Mouse (Mus musculus): ENCODE results near the gene Gipr.
"Not testable (repeated sequence)": the region's sequence is repeated elsewhere in the genome, so short reads cannot be mapped to it uniquely, and the experiment has no call there.

Gene Gipr

DNA sequence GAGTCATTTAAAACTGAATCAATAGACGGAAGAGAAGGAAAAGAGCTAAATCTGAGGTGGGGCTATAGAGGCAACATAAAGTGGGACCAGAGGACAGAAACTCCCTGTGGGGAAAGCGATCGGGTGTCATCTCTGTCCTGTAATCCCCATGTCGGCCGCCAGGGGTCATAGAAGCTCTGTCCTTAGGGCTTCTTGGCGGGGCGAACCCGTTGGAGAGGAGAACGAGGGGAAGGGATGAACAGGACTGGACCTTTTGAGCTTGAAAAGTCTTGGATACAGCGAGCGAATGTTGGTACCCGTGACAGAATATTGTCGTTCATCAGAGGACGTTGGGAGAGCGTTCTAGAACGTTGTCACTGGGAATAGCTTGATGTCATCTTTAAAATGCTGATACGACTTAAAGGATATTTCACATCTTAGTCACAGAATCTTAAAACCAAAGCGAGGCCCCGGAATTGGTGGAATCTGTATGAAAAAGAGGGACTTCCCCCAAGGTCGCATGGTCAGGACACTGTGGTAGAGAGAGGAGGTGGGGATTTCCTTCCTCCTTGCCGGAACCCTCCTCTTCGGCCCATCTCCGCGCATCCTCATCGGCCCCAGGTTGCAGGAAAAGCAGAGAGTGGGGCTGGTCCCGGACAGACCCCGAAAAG is 12.6 kb upstream of the Gipr start:
- DNase-seq (ENCODE audit: low spot score in 2 of 2): peak; percentile 84 to 89

DNA sequence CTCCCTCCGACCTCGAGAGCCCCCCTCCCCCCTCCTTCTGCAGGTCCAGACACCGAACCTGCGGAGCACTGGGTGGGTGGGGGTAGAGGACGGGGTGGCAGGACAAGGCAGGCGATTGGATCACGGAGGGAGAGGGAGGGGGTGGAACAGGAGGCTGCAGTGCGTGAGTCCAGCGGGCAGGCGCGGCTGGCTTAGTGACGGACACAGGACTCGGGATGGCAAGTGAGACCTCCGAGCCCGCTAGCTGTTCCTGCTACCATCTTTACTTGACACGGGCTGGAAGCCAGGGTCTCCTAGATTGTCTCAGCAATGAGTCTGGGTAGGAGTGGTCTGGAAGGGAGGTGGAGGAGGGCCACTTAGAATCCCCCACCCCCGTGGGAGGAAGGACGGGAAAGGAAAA is 12.1 kb upstream of the Gipr start:
- peak; percentile 50 to 52 for DNase-seq (ENCODE audit: low spot score in 2 of 2)

GRCm38 (mm10) chr7:19177216-19177615 is 11.3 kb upstream of the Gipr start:
- no peak for DNase-seq (ENCODE audit: low spot score in 2 of 2)

DNA sequence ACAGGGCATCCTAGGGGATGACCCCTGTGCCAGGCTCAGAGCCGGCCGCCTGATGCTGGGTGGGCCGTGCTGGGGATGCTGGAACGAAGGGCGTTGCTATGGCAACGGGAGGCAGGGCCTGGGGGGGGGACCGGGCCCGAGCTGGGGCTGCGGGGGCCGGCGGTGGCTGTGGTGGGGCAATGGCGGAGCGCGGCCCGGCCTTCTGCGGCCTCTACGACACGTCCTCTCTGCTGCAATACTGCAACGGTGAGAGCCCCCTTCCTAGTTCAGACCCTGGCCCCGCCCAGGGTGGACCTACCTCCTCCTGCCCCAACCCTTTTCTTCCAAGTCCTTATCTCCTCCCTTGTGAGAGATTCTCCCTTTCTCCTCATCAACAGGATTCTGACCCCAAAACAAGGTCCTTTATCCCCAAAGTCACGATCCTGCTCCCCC is 10.6 kb upstream of the Gipr start:
- no peak for DNase-seq (ENCODE audit: low spot score in 2 of 2)

DNA sequence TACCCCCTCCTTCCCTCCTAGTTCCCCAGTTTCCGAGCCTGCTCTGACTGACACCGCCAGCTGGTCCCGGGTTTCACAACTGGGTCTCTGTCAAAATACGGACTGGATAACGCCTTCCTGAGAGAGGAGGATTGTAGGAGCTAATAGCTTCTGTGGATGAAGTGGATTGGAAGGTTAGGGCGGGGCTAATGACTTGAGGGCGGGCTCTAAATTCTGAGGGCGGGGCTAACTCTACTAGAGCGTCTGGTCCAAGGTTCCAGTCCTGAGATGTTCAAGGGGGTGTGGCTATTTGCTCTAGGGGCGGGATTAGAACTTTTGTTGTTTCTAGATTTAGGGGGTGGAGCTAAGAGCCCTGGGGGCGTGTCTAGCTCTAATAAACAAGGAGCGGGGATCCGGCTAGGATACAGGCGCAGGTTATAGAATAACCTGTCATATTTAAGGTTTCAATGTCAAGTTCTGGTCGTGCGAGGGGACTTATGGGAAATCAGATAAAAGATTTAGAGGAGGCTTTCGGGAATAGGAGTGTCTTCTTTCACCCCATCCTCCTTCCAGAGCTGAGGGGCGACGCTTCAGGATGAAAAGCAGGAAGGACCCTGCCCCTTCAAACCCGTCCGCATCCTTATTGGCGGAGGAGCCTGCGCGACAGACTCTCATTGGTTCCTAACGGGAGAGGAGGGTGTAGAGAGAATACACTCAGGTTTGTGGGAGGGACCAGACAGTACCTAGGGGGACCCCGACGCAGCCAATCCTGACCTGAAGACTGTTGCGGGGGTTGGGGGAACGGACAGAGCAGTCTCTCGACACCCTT is 10.0 kb upstream of the Gipr start, which contains the start of gene Eml2:
Eml2 (plus strand) TSS at position 714 of the 808 bp plus-strand sequence.
- peak; percentile 89 for DNase-seq (ENCODE audit: low spot score in 2 of 2)

DNA sequence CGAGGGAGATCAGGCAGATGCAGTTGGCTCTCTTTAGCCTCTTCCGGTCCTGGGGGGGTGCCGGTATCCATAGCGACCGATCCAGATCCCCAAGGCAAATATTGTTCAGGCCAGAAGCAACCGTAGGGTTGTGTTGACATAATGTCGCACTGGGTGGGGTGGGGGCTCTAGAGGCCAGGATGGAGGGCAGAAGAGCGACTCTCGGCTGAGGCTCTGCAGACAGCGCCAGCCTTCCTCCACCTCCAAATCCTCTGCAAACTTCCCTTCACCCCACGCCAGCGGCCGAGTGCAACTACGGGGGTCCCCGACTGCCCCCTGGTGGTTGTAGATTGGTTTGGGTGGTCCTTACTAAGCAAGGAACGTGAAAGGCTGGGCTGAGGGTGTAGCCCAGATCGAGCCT is 6.9 kb upstream of the Gipr start:
- DNase-seq (ENCODE audit: low spot score in 2 of 2): peak; percentile 85

- DNase-seq (ENCODE audit: low spot score in 2 of 2): no peak
Measured at GRCm38 (mm10) chr7:19171831-19172230, 5.9 kb upstream of the Gipr start.

DNA sequence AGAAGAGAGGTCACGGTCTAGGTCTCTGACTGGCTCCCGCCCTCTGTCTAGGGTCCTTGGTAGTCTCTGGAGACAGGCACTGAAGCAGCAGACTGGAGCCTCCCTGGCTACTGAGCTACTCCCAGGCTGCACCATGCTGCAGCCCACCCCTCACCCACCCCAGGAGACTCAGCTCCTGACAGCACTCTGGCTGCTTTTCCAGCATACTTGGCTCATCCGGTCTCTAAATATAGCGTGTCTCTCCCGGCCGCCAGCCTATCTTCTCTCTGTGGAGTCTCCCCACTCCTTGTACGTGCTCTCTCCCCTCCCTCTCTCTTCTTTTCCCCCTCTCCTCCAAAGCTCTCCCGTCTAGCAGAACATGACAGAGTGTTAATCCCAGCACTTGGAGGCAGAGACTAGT is 4.2 kb upstream of the Gipr start:
- DNase-seq (ENCODE audit: low spot score in 2 of 2): peak in 1 of 2 experiments; percentile 74

DNA sequence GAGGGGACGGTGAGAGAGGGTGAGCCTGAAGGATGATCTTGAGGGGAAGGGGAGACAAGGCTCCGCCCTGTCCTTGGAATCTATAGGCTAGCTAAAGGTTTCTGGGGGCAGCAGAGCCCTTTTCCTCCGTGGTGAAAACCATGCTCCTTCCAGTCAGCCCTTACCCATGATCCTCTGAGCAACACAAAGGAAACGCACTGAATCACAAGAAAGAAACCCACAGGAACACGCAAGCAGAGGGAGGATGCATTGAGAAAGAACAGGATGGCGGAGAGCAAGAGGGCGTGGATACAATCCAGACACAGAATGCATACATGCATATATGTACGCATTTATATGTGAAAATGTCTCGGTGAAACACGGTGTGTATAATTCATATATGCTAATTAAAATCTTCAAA is 3.6 kb upstream of the Gipr start:
- no peak for DNase-seq (ENCODE audit: low spot score in 2 of 2)

GRCm38 (mm10) chr7:19166990-19167389 is 1.1 kb upstream of the Gipr start:
- DNase-seq (ENCODE audit: low spot score in 2 of 2): no peak

- no peak for DNase-seq (ENCODE audit: low spot score in 2 of 2)
Measured at GRCm38 (mm10) chr7:19164978-19165377, 949 bp downstream of the Gipr start.

GRCm38 (mm10) chr7:19164189-19164588 is 1.7 kb downstream of the Gipr start:
- DNase-seq (ENCODE audit: low spot score in 2 of 2): no peak

DNA sequence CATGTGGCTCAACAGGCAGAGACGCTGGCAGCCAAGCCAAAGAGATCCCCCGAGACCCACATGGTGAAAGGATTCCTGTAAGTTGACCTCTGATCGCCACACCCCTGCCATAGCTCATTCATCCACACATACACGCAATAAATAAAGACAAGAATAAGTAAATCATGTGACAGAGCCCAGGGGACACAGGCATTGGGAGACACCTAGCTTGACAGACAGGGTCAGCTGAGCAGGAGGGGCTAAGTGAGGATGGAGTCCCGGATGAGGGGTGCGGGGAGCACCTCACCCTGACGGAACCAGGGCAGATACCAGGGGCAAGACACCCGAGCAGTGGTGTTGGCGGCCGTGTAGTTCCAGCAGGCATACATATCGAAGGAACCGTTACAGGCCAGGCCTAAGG is 2.2 kb downstream of the Gipr start:
- no peak for DNase-seq (ENCODE audit: low spot score in 2 of 2)

DNA sequence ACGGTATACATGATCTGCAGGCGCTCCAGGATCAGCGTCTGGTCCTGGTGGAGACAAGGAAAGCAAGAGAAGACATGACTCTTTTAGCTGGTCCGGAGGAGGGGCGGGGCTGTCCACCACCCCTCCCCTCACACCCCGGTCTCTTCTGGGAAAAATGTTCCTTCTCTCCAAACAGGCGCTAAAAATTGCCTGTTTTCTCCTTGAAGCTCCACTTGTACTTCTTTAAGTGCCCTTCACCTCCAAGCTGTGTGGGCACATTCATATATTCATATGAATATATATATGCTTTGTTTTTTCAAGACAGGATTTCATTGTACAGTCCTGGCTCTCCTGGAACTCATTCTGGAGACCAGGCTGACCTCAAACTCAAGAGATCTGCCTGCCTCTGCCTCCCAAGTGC is 3.0 kb downstream of the Gipr start:
- DNase-seq (ENCODE audit: low spot score in 2 of 2): no peak

DNA sequence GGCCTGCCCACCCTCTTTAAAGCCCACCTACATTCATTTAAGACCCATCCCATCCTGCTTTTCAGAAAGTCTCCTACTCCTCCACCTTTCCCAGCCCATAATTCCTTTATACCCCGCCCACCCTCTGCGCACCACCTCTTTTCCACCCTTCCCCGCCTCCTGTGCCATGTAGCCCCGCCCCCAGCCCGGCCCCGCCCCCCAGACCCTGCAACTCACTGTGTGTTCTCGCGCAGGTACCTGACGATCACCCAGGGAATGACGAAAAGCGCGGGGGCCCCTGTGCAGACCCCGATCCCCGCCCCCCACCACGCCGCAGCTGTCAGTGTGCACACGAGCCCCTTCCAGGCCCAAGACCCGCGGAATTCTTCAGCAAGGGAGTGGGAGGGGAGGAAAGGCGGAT is 5.8 kb downstream of the Gipr start:
- DNase-seq (ENCODE audit: low spot score in 2 of 2): no peak

- DNase-seq (ENCODE audit: low spot score in 2 of 2): no peak
Measured at GRCm38 (mm10) chr7:19159411-19159810, 6.5 kb downstream of the Gipr start.

GRCm38 (mm10) chr7:19158601-19159000 is 7.3 kb downstream of the Gipr start:
- DNase-seq (ENCODE audit: low spot score in 2 of 2): no peak

- DNase-seq (ENCODE audit: low spot score in 2 of 2): peak; percentile 95 to 96
Measured at GRCm38 (mm10) chr7:19157160-19157800, 8.6 kb downstream of the Gipr start.

DNA sequence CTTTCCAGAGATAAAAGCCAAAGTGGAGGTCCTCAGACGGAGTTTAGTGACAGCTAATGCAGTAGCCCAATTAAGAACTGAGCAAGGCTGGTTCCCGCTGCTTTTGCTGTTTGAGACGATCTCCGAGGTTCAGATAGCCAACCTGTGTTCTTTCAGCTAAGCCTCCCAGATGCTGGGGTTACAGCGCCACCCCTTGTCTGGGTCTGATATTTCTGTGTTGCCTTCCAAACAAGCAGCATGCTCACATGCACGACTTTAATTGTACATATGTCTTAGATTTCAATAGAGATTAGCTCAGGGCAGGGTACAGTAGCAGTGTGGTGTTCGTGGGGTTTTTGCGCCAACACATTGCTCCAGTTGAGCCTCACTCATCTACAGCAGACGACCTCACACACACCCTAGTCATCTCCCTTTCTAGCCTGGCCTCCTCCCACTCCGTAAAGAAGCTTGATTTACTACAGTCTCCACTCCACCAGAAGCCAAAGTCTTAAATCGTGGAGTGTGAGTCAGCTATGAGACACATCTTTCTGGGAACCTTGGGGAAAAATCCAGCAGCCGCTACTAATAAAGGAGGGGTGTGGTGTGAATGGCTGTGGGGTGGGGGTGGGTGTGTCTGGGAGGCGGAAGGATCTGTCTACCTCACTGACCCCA is 10.0 kb downstream of the Gipr start:
- DNase-seq (ENCODE audit: low spot score in 2 of 2): no peak

DNA sequence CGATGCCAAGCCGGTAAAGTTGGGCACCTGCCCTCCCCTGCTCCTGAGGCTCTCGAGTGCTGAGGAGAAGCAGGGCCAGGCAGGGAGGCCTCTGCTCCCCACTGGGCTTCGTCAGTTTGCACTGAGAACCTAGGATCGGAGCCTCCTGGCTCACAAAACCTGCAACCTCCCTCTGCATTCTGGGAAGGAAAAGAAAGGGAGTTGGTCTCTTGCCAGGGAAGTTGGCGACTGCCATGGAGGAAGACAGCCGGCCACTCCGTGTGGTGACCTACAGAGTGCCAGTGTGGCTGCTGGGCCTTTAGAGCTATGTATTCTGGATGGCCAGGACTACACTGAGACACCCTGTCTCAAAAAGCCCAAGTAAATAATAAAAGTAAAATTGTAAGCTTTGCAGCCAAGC is 11.1 kb downstream of the Gipr start:
- DNase-seq (ENCODE audit: low spot score in 2 of 2): no peak

- not testable (repeated sequence) for DNase-seq (ENCODE audit: low spot score in 2 of 2)
Measured at GRCm38 (mm10) chr7:19151121-19151520, 14.8 kb downstream of the Gipr start.

- peak; percentile 95 to 96 for DNase-seq (ENCODE audit: low spot score in 2 of 2)
Measured at GRCm38 (mm10) chr7:19149626-19150025, 16.3 kb downstream of the Gipr start, which contains the start of gene Snrpd2. TSS of gene Snrpd2 (plus strand) at chr7:19149722.
